9 mouse cellular contexts compared by ENCODE assay signal in the genomic region with DNA sequence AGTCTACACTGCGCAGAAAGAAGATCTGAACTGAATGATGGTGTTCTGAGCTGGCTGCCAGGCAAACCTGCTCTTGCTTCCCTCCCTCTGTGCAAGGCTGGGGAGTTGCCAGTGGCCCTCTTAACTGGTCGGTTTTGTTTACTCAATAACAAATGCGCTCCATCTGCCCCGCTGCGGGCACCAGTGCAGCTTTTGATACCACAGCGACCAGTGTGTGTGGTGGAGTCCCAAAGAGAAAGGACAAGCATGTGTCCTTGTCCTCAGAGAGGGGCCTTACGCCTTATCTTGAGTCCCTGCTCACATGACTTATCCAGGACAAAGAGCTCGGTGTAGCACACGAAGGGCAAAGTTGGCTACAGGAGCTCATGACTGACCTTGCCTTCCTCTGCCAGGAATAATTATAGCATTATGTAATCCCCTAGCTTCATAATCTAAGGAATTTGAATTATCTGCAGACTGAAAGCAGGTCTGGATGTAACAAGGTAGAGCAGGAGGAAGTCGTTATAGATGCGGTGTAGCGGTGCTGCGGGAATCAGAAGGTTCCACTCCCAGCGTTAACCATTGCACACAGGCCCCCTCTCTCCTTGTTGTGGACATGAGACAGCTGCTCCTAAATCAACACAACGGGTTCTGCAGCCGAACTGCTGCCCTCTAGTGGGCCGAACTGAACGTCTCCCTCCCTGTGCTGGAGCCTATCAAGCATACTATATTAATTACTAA. TPM values are rescaled to one million over a fixed set of nuclear protein-coding genes. Genes with fewer than 3 reads are reported as not detected.
DNase-seq lines count a peak whose midpoint lies in the region; ATAC-seq lines count a peak whose summit lies in the region.
"Had no signal": no experiment of that assay in that cellular context is flagged by ENCODE, and none has a peak within 500 bp of the region (broad histone marks: within the 10 kb centered on the region; RNA-seq: fewer than 3 reads in every experiment).

No protein-coding gene starts in this region.

- WGBS in hindbrain, embryonic 10.5 days, result 34% methylated on average over 18 of the region's 18 CpGs
- 18% methylated on average over 18 of the region's 18 CpGs for WGBS in lung, embryonic 16.5 days

- peak; percentile 68 for DNase-seq in MN1 (ENCODE audit: low spot score)
- peak; percentile 94 for DNase-seq in cerebellum, adult 9-10 months
- DNase-seq in frontal cortex, postnatal 10 days (ENCODE audit: low spot score in 2 of 2), result peak; percentile 67 to 75
- DNase-seq in hindbrain, embryonic 10.5 days (ENCODE audit: low spot score), result peak; percentile 77
- peak; percentile 79 for DNase-seq in layer of hippocampus, adult 9-10 months (ENCODE audit: low spot score)
- DNase-seq in ovary, postnatal 14 days (ENCODE audit: low spot score), result peak; percentile 68
- peak; percentile 69 for DNase-seq in thymus, postnatal 14 days

- H3K36me3 ChIP-seq in hindbrain, embryonic 10.5 days, result peaks cover 7% of the 10 kb centered on the region
- H3K36me3 ChIP-seq in lung, embryonic 16.5 days (ENCODE audit: control insufficient read depth, insufficient read depth, low read length), result peaks cover 5% of the 10 kb centered on the region

- no peaks in the 10 kb centered on the region for H3K9me3 ChIP-seq in hindbrain, embryonic 10.5 days
- no peaks in the 10 kb centered on the region for H3K9me3 ChIP-seq in lung, embryonic 16.5 days (ENCODE audit: control insufficient read depth, low read length)

- H3K27ac ChIP-seq in hindbrain, embryonic 10.5 days, result peak overlapping the region; percentile 63
- H3K27ac ChIP-seq in lung, embryonic 16.5 days (ENCODE audit: low read length), result peak overlapping the region; percentile 73
- H3K27ac ChIP-seq: macrophage had no signal

- peaks cover 13% of the 10 kb centered on the region for H3K4me1 ChIP-seq in hindbrain, embryonic 10.5 days (replicated peaks)
- peaks cover 17% of the 10 kb centered on the region for H3K4me1 ChIP-seq in lung, embryonic 16.5 days (replicated peaks; ENCODE audit: control insufficient read depth, insufficient read depth, low read length)

- H3K4me2 ChIP-seq in lung, embryonic 16.5 days (ENCODE audit: low read depth, low read length), result peak overlapping the region; percentile 40

- no peak overlapping the region; the same call in 1 of the 2 replicates for H3K9ac ChIP-seq in lung, embryonic 16.5 days (ENCODE audit: low read length)

- ATAC-seq in lung, embryonic 16.5 days (ENCODE audit: low read depth), result peak; percentile 91

- H3K27me3 ChIP-seq in hindbrain, embryonic 10.5 days (ENCODE audit: insufficient read depth, poor library complexity, severe bottlenecking), result no peaks in the 10 kb centered on the region
- no peaks in the 10 kb centered on the region for H3K27me3 ChIP-seq in lung, embryonic 16.5 days (ENCODE audit: control insufficient read depth, insufficient read depth, low read depth, low read length)

- H3K4me3 ChIP-seq in hindbrain, embryonic 10.5 days, result no peak overlapping the region
- H3K4me3 ChIP-seq in lung, embryonic 16.5 days (ENCODE audit: low read length), result 0 out of 2 replicates have a peak overlapping the region, but pooled peaks have one; percentile 9

RNA-seq across cellular contexts. Expression of gene F3, which starts 12.8 kb away (rescaled TPM):
- polyA plus RNA-seq in hindbrain, embryonic 10.5 days (2016; fragmentation: Nextera tagmentation; extraction: Ambion mirVana), result 8.8 and 14.1 TPM in 2 replicates
- 30.5 and 44.0 TPM in 2 replicates for polyA plus RNA-seq in lung, embryonic 16.5 days (2015; fragmentation: Nextera tagmentation; extraction: Ambion mirVana)
